Mouse (Mus musculus) limb, embryonic 10.5 days (tissue): ENCODE measurements around the gene Sbf2. TPM values are rescaled to one million over a fixed set of nuclear protein-coding genes. Genes with fewer than 3 reads are reported as not detected.

Source experiments
- DNase-seq: peaks from one replicate; pipeline ENCODE4 v3.0.0-alpha.2; 2017; ENCODE audit warnings: low spot score
- H3K27ac ChIP-seq: fragments of 300-500 bp; sonication (generic); 2 replicates; pipeline ENCODE4 v1.5.1; 2016; ENCODE audit warnings: mild to moderate bottlenecking
- H3K27me3 ChIP-seq: fragments of 300-500 bp; sonication (generic); 2 replicates; pipeline ENCODE4 v1.6.1; 2016; ENCODE audit warnings: low read depth, mild to moderate bottlenecking; ENCODE audit not compliant: poor library complexity, severe bottlenecking
- H3K36me3 ChIP-seq: fragments of 300-500 bp; sonication (generic); 2 replicates; pipeline ENCODE4 v1.6.1; 2016; ENCODE audit warnings: mild to moderate bottlenecking, moderate library complexity
- H3K4me1 ChIP-seq: fragments of 300-500 bp; sonication (generic); 2 replicates; pipeline ENCODE4 v1.6.1; 2016
- H3K4me3 ChIP-seq: fragments of 300-500 bp; sonication (generic); 2 replicates; pipeline ENCODE4 v1.5.1; 2016; ENCODE audit warnings: mild to moderate bottlenecking, moderate library complexity
- H3K9me3 ChIP-seq: fragments of 300-500 bp; sonication (generic); replicated peaks from 2 replicates; pipeline ENCODE4 v1.6.1; 2016; ENCODE audit warnings: mild to moderate bottlenecking
- WGBS: fragments of 180-500 bp; shearing (Covaris S2); methylation state at CpG from one replicate; pipeline ENCODE4 v1.1.7; 2016; 5-methylcytosine and 5-hydroxymethylcytosine counted together
- polyA plus RNA-seq: library from polyadenylated mRNA; unstranded; fragments of >200 nt; fragmentation: Nextera tagmentation; extraction: Ambion mirVana; gene quantifications from 2 replicates; pipeline ENCODE4 v1.2.1, GENCODE M21; 2016

Gene Sbf2
- polyA plus RNA-seq, 1 experiment from 2014 or later: 28.7 TPM

GRCm38 (mm10) chr7:110325381-110326110, 289.2 kb downstream of the Sbf2 start:
- H3K4me3 ChIP-seq: no peak overlapping the region
- no peak overlapping the region for H3K27ac ChIP-seq
- H3K9me3 ChIP-seq: 0 out of 2 replicates have a peak, but pooled peaks cover 2% of the 10 kb centered on the region
- H3K4me1 ChIP-seq: no peaks in the 10 kb centered on the region
- H3K36me3 ChIP-seq: peaks cover 57% of the 10 kb centered on the region
- no peak for DNase-seq
- 93% methylated on average over 5 of the region's 5 CpGs for WGBS
- no peaks in the 10 kb centered on the region for H3K27me3 ChIP-seq

GRCm38 (mm10) chr7:110324852-110325251, 289.9 kb downstream of the Sbf2 start:
- no peak overlapping the region for H3K4me3 ChIP-seq
- no peak overlapping the region for H3K27ac ChIP-seq
- peaks cover 62% of the 10 kb centered on the region for H3K36me3 ChIP-seq
- no peaks in the 10 kb centered on the region for H3K4me1 ChIP-seq
- no peaks in the 10 kb centered on the region for H3K27me3 ChIP-seq
- WGBS: 96% methylated on average over 1 of the region's 1 CpGs
- 0 out of 2 replicates have a peak, but pooled peaks cover 2% of the 10 kb centered on the region for H3K9me3 ChIP-seq
- no peak for DNase-seq

DNA sequence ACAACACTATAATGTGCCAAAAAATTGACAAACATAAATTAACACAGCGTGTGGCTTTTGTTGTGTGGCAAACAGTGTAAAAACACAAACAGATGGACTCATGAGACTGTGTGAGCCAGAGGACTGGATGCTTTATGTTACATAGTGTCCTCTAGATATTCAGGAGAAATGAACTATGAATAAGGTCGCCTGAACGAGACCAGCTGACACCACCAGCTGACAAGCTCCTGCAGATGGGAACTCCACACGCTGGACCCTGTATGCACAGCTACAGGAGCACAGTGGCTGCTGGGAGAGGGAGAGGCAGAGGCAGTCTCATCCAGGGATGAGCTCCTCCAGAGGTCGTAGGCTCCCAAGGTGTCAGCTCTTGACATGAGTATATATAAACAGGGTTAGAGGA, 293.6 kb downstream of the Sbf2 start:
- Histone ChIP-seq H3K4me1 (no peaks in the 10 kb centered on the region), H3K27ac (no peak overlapping the region), H3K9me3 (0 out of 2 replicates have a peak, but pooled peaks cover 2% of the 10 kb centered on the region), H3K4me3 (no peak overlapping the region), H3K36me3 (peaks cover 41% of the 10 kb centered on the region), H3K27me3 (no peaks in the 10 kb centered on the region)
- 90% methylated on average over 5 of the region's 5 CpGs for WGBS
- DNase-seq: no peak

DNA sequence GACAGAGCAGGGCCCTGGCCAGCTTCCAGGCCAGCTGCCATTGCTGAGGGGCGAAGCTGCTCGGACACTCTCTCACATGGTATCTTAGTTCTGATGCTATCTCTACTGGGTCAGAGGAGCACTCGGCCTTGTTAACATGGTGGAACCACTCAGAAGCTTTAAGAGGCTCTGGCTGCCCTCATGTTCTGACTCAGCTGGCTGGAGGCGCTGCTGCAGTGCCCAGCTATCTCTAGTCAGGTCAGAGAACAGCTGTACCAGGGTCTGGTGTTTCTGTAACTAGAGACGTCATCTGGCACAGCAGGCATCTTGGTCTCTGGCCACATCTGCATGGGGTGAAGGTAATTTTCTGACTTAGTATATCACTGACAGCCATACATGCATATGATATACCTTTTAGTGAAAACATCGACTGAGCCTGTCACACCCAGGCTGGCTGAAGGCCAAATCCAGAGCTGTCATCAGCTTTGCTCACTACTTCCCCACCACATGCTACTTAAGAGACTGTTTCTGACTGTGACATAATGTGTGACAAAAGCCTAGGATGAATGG, 295.7 kb downstream of the Sbf2 start:
- H3K4me3 ChIP-seq: no peak overlapping the region
- H3K27me3 ChIP-seq: no peaks in the 10 kb centered on the region
- H3K36me3 ChIP-seq: peaks cover 45% of the 10 kb centered on the region
- no peaks in the 10 kb centered on the region for H3K4me1 ChIP-seq
- DNase-seq: no peak
- WGBS: 85% methylated on average over 6 of the region's 6 CpGs
- H3K27ac ChIP-seq: no peak overlapping the region
- H3K9me3 ChIP-seq: no peaks in the 10 kb centered on the region

- no peak for DNase-seq
- H3K4me3 ChIP-seq: no peak overlapping the region
- H3K36me3 ChIP-seq: peaks cover 53% of the 10 kb centered on the region
- 93% methylated on average over 4 of the region's 4 CpGs for WGBS
- H3K27me3 ChIP-seq: no peaks in the 10 kb centered on the region
- H3K9me3 ChIP-seq: no peaks in the 10 kb centered on the region
- H3K4me1 ChIP-seq: no peaks in the 10 kb centered on the region
- no peak overlapping the region for H3K27ac ChIP-seq
These were observed 297.3 kb downstream of the Sbf2 start for GRCm38 (mm10) chr7:110317412-110317811.

- Histone ChIP-seq H3K4me3 (no peak overlapping the region), H3K9me3 (no peaks in the 10 kb centered on the region), H3K27ac (no peak overlapping the region), H3K36me3 (peaks cover 65% of the 10 kb centered on the region), H3K27me3 (no peaks in the 10 kb centered on the region), H3K4me1 (0 out of 2 replicates have a peak, but pooled peaks cover 5% of the 10 kb centered on the region)
- WGBS: 81% methylated on average over 1 of the region's 1 CpGs
- no peak for DNase-seq
These were observed 299.4 kb downstream of the Sbf2 start for GRCm38 (mm10) chr7:110315352-110315751.

DNA sequence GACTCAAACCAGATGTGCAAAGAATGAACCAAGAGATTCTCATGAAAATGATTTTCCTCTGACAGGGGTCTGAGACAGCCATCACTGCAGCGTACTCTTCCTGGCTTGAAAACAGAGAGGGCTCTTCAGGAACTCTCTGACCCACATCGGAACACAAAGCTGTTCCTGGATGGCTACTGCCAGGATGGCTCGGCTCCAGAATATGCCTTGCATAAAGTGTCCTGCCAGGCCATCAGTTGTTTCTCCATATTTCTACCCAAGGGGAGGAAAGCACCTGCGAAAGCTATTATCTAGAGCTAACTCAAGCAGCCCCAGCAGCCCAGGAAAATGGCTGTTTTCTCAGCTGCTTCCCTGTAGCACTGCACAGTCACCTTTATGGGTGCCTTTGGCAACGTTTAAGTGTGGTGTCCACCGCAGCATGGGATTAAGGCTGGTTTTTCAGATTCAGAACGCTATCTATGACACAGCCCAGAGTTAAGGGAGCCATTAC, 300.3 kb downstream of the Sbf2 start:
- Histone ChIP-seq H3K4me3 (no peak overlapping the region), H3K27me3 (no peaks in the 10 kb centered on the region), H3K9me3 (no peaks in the 10 kb centered on the region), H3K4me1 (0 out of 2 replicates have a peak, but pooled peaks cover 7% of the 10 kb centered on the region), H3K36me3 (peaks cover 70% of the 10 kb centered on the region), H3K27ac (no peak overlapping the region)
- 93% methylated on average over 7 of the region's 7 CpGs for WGBS
- DNase-seq: no peak

DNA sequence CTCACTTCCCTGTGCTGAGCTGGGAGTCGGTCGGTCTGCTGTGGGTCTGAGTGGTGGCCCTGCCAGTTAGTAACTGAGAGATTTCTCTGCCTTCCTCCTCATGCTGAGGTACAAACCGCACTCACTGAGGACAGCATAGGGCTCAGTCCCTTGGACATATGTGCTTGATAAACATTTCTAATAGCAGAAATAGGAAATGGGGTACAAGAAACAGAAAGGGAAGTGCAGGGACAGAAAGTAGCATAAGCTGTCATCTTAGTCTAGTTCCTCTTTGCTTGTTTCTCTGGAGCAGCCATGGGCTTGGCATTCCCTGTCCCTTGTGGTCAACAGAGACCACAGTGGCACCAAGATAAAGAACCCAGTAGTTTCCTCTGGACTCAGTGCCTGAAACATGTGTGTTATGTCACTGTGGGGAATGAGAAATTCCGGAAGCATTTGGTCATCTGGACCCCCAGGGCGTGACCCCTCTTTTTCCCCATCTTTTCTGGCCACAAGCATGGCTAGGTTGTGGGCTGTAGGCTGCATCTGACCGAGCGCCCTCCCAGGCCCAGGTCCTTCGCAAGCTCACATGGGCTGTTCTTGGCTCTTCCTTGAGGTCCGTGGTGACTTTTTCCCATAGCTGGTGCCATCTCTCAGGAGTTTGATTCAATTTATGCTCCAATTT, 301.2 kb downstream of the Sbf2 start:
- H3K36me3 ChIP-seq: peaks cover 71% of the 10 kb centered on the region
- no peak for DNase-seq
- WGBS: 92% methylated on average over 9 of the region's 9 CpGs

DNA sequence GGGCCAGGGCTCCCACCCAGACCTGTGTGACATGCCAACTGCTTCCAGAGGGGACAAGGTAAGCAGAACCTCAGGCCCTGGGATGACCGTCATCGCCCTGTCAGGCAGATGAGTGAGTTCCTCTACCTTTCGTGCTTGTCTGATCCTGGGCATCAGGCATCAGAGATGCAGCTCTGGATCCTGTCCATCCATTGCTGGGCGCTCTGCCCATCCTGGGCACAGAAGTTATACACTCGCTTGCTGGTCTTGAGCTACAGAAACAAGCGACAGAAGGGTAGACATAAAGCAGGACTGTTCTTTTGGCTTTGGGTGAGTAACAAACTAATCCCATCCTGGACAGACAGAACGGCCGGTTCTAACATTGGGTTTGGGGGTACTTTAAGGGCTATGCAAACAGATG, 305.5 kb downstream of the Sbf2 start:
- DNase-seq: no peak
- H3K27me3 ChIP-seq: no peaks in the 10 kb centered on the region
- peaks cover 19% of the 10 kb centered on the region; the same call in 1 of the 2 replicates for H3K4me1 ChIP-seq
- 93% methylated on average over 8 of the region's 8 CpGs for WGBS
- H3K9me3 ChIP-seq: no peaks in the 10 kb centered on the region
- H3K4me3 ChIP-seq: no peak overlapping the region
- no peak overlapping the region for H3K27ac ChIP-seq
- peaks cover 55% of the 10 kb centered on the region for H3K36me3 ChIP-seq

More for the DNA sequence above, 301.2 kb downstream of the Sbf2 start:
- no peak overlapping the region for H3K4me3 ChIP-seq
- H3K27ac ChIP-seq: no peak overlapping the region
- H3K27me3 ChIP-seq: no peaks in the 10 kb centered on the region
- H3K9me3 ChIP-seq: no peaks in the 10 kb centered on the region
- H3K4me1 ChIP-seq: 0 out of 2 replicates have a peak, but pooled peaks cover 7% of the 10 kb centered on the region

DNA sequence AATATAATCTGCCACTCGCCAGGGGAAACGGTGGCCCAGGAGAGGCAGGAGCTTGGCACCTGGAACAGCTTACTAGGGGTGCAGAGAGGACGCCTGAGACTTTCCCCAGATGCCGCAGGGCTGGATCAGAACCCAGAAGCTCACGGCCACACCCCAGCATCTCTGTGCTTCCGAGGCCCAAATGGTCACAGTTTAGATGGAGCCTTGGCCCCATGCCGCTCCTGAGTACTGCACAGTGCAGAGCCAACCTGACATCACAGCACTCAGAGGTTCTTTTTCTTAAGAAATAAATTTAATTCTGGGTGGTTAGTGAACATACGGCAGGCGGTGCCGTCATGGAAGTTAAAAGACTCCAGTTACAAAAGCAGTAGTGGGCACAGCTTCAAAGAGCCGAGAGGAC, 307.0 kb downstream of the Sbf2 start:
- Histone ChIP-seq H3K9me3 (no peaks in the 10 kb centered on the region), H3K36me3 (peaks cover 41% of the 10 kb centered on the region), H3K4me3 (no peak overlapping the region), H3K27me3 (no peaks in the 10 kb centered on the region), H3K4me1 (peaks cover 19% of the 10 kb centered on the region; the same call in 1 of the 2 replicates), H3K27ac (no peak overlapping the region)
- 89% methylated on average over 11 of the region's 11 CpGs for WGBS
- no peak for DNase-seq

GRCm38 (mm10) chr7:110306281-110306680, 308.4 kb downstream of the Sbf2 start:
- Histone ChIP-seq H3K4me1 (peaks cover 19% of the 10 kb centered on the region; the same call in 1 of the 2 replicates), H3K27me3 (no peaks in the 10 kb centered on the region), H3K9me3 (no peaks in the 10 kb centered on the region), H3K27ac (no peak overlapping the region), H3K36me3 (peaks cover 27% of the 10 kb centered on the region), H3K4me3 (no peak overlapping the region)
- no peak for DNase-seq
- WGBS: 57% methylated on average over 5 of the region's 5 CpGs

DNA sequence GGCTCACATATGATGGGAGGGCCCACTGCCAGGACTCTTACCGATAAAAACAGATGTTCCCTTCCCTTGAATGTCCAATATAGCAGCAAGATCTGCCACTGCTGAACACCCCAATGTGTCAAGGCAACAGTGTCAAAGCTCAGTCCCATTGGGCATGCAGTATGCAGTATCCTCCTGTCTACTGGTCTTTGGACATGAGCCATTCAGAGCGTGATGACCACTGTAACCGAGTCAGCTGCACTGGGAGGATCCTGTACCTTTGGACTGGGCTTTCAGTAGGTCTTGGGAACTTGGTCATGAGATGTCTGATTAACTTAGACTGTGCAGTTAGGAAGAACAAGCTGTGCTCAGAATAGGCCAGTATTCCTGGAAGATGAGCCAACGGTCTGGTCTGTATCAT, 309.2 kb downstream of the Sbf2 start:
- WGBS: 92% methylated on average over 4 of the region's 4 CpGs
- H3K27me3 ChIP-seq: no peaks in the 10 kb centered on the region
- no peak overlapping the region for H3K4me3 ChIP-seq
- H3K27ac ChIP-seq: no peak overlapping the region
- DNase-seq: no peak
- H3K36me3 ChIP-seq: peaks cover 25% of the 10 kb centered on the region
- peaks cover 15% of the 10 kb centered on the region; the same call in 1 of the 2 replicates for H3K4me1 ChIP-seq
- no peaks in the 10 kb centered on the region for H3K9me3 ChIP-seq

- Histone ChIP-seq H3K4me3 (no peak overlapping the region), H3K36me3 (0 out of 2 replicates have a peak, but pooled peaks cover 6% of the 10 kb centered on the region), H3K4me1 (peaks cover 26% of the 10 kb centered on the region), H3K27ac (no peak overlapping the region), H3K9me3 (no peaks in the 10 kb centered on the region), H3K27me3 (no peaks in the 10 kb centered on the region)
- no peak for DNase-seq
- WGBS: 67% methylated on average over 6 of the region's 6 CpGs
These were observed 311.8 kb downstream of the Sbf2 start for GRCm38 (mm10) chr7:110302886-110303285.
